Mouse (Mus musculus) lung, postnatal 0 days (tissue): Measurements from ENCODE around the gene 4931428F04Rik. TPM values are rescaled to one million over a fixed set of nuclear protein-coding genes. Genes with fewer than 3 reads are reported as not detected.

Source experiments
- ATAC-seq: fragments of 200-750 bp; cut with Nextera tagmentation; 2 replicates; pipeline ENCODE4 v1.8.0; 2017; ENCODE audit warnings: moderate library complexity
- DNase-seq: peaks from one replicate; pipeline ENCODE4 v3.0.0-alpha.2; 2016; ENCODE audit warnings: low spot score
- H3K27ac ChIP-seq: fragments of 300-500 bp; sonication (generic); 2 replicates; pipeline ENCODE4 v1.5.1; 2014; ENCODE audit warnings: antibody characterized with exemption, mild to moderate bottlenecking, low read length, mixed read lengths
- H3K27me3 ChIP-seq: fragments of 300-500 bp; sonication (generic); replicated peaks from 2 replicates; pipeline ENCODE4 v1.6.1; 2014; ENCODE audit warnings: low read length, mixed read lengths; ENCODE audit not compliant: insufficient read depth
- H3K36me3 ChIP-seq: fragments of 300-500 bp; sonication (generic); 2 replicates; pipeline ENCODE4 v1.6.1; 2014; ENCODE audit warnings: low read length, mixed read lengths; ENCODE audit not compliant: insufficient read depth
- H3K4me1 ChIP-seq: fragments of 300-500 bp; sonication (generic); 2 replicates; pipeline ENCODE4 v1.6.1; 2014; ENCODE audit warnings: antibody characterized with exemption, low read depth, low read length, mixed read lengths; ENCODE audit not compliant: insufficient read depth
- H3K4me2 ChIP-seq: fragments of 300-500 bp; sonication (generic); replicated peaks from 2 replicates; pipeline ENCODE4 v1.6.1; 2014; ENCODE audit warnings: low read depth, mild to moderate bottlenecking, low read length, moderate library complexity, mixed read lengths
- H3K4me3 ChIP-seq: fragments of 300-500 bp; sonication (generic); 2 replicates; pipeline ENCODE4 v1.5.1; 2014; ENCODE audit warnings: low read depth, low read length
- H3K9ac ChIP-seq: fragments of 300-500 bp; sonication (generic); replicated peaks from 2 replicates; pipeline ENCODE4 v1.6.1; 2014; ENCODE audit warnings: low read depth, mild to moderate bottlenecking
- H3K9me3 ChIP-seq: fragments of 300-500 bp; sonication (generic); 2 replicates; pipeline ENCODE4 v1.6.1; 2016; ENCODE audit warnings: low read length, mixed read lengths
- CTCF ChIP-seq: IDR thresholded peaks from 2 replicates; pipeline ENCODE4 v1.5.1; 2016; ENCODE audit warnings: antibody characterized with exemption, mild to moderate bottlenecking
- EP300 ChIP-seq: IDR thresholded peaks from 2 replicates; pipeline ENCODE4 v1.6.1; 2016; ENCODE audit warnings: antibody characterized with exemption, mild to moderate bottlenecking, control low read depth
- WGBS: fragments of 180-500 bp; shearing (Covaris S2); extraction: QIAGEN DNeasy Blood & Tissue Kit; methylation state at CpG from one replicate; pipeline ENCODE4 v1.1.7; 2014; 5-methylcytosine and 5-hydroxymethylcytosine counted together
- polyA plus RNA-seq: library from polyadenylated mRNA; unstranded; fragments of >200 nt; fragmentation: Nextera tagmentation; extraction: Ambion mirVana; gene quantifications from 2 replicates; pipeline ENCODE4 v1.2.1, GENCODE M21; 2015

Gene 4931428F04Rik
- polyA plus RNA-seq, 1 experiment from 2014 or later = 2.7 TPM

- no peaks in the 10 kb centered on the region for H3K27me3 ChIP-seq
- no peaks in the 10 kb centered on the region for H3K9me3 ChIP-seq
- ATAC-seq (no peak), DNase-seq (no peak)
- H3K4me3 ChIP-seq = no peak overlapping the region
- H3K9ac ChIP-seq = no peak overlapping the region
- no peak overlapping the region for H3K4me2 ChIP-seq
- peaks cover 7% of the 10 kb centered on the region; the same call in 1 of the 2 replicates for H3K4me1 ChIP-seq
- 86% methylated on average over 15 of the region's 15 CpGs for WGBS
- H3K36me3 ChIP-seq = peaks cover 30% of the 10 kb centered on the region
- TF ChIP-seq EP300 (no peak), CTCF (no peak)
- no peak overlapping the region for H3K27ac ChIP-seq
Observed at GRCm38 (mm10) chr8:105309142-105309847, 19.6 kb upstream of the 4931428F04Rik start.

DNA sequence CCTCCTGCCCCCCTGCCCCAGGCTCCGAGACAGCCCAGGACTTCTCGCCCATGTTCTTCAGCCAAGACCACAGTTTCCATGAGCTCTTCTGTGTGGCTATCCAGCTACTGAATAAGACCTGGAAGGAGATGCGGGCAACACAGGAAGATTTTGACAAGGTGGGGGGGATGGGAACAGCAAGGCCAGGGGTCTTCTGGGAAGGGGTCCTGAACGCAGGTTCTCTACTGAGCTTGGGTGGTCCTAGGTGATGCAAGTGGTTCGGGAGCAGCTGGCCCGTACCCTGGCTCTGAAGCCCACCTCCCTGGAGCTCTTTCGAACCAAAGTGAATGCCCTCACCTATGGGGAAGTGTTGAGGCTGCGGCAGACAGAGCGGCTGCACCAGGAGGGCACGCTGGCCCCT, 18.8 kb upstream of the 4931428F04Rik start:
- Histone ChIP-seq H3K27me3 (no peaks in the 10 kb centered on the region), H3K36me3 (peaks cover 30% of the 10 kb centered on the region), H3K4me2 (no peak overlapping the region), H3K27ac (no peak overlapping the region), H3K9ac (no peak overlapping the region), H3K9me3 (no peaks in the 10 kb centered on the region), H3K4me3 (no peak overlapping the region), H3K4me1 (peaks cover 11% of the 10 kb centered on the region; the same call in 1 of the 2 replicates)
- TF ChIP-seq EP300 = no peak
- no peak for TF ChIP-seq CTCF
- DNase-seq (no peak), ATAC-seq (no peak)
- 90% methylated on average over 10 of the region's 10 CpGs for WGBS

DNA sequence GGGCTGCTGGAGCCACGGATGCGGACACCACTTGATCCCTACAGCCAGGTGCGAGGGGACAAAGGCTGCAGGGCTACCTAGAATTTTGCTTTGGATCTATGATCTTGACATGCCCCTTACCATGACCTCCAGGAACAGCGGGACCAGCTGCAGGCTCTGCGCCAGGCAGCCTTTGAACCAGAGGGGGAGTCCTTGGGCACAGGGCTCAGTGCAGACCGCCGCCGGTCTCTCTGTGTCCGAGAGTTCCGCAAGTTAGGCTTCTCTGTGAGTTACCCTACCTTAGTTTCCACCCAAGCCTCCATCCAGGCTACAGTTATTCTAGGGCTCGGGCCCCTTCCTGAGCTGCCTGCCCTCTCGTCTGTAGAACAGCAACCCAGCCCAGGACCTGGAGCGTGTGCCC, 18.0 kb upstream of the 4931428F04Rik start:
- Histone ChIP-seq H3K4me3 (no peak overlapping the region), H3K4me1 (peaks cover 11% of the 10 kb centered on the region; the same call in 1 of the 2 replicates), H3K27ac (no peak overlapping the region), H3K27me3 (no peaks in the 10 kb centered on the region), H3K9ac (no peak overlapping the region), H3K36me3 (peaks cover 24% of the 10 kb centered on the region), H3K9me3 (no peaks in the 10 kb centered on the region), H3K4me2 (no peak overlapping the region)
- no peak for DNase-seq
- WGBS = 93% methylated on average over 13 of the region's 13 CpGs
- TF ChIP-seq EP300 (no peak), CTCF (no peak)
- no peak for ATAC-seq

GRCm38 (mm10) chr8:105306146-105306691, 16.6 kb upstream of the 4931428F04Rik start:
- H3K4me1 ChIP-seq = peaks cover 11% of the 10 kb centered on the region; the same call in 1 of the 2 replicates
- H3K9ac ChIP-seq = no peak overlapping the region
- 24% methylated on average over 5 of the region's 5 CpGs for WGBS
- H3K27me3 ChIP-seq = no peaks in the 10 kb centered on the region
- peak overlapping the region; percentile 33 for H3K4me3 ChIP-seq
- H3K4me2 ChIP-seq = peak overlapping the region; percentile 59
- no peak for TF ChIP-seq EP300
- peak; percentile 39 for TF ChIP-seq CTCF
- no peaks in the 10 kb centered on the region for H3K9me3 ChIP-seq
- H3K27ac ChIP-seq = peak overlapping the region; percentile 87
- DNase-seq (no peak), ATAC-seq (peak; percentile 2; the same call in 1 of the 2 replicates)
- H3K36me3 ChIP-seq = peaks cover 27% of the 10 kb centered on the region

DNA sequence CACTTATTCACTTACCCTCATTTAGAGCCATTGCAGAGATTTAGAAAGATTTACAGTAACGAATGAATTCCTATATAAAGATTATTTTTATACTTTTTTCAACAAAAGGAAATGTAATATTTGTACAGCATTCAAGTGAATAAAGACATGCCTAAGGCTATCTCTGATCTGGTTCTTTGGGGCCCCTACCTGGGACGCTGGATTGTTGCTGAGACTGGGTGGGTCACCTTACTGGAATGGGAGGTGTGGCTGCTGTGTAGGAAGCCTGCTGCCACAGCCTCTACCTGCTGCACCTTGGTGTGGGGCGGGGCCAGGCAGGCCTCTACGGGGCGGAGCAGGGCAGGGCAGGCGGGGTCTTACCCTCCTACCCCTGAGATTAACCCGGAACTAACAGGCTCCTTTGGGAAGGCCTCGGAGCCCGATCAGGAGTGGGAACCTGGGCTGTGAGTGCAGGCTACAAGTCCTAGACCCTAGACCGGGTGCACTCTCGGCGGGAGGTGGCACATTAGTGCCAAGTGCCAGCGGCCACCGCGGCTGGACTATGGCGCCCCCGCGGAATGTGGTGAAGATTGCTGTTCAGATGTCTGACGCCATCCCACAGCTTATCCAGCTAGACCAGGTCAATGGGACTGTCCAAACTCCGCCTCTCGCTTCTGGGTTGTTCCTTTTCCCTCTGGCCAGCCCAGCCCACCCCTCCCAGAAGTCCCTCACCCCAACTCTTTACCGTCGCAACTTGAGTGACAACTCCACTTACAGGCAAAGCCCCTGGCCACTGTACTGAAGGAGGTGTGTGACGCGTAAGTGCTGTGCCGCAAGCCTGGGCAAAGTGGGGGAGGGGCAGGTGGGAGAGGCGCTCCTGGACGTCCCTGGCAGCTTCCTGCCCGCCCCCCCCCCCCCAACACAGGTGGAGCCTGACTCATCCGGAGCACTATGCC, 15.8 kb upstream of the 4931428F04Rik start, which contains the start of gene Elmo3:
Gene Elmo3 (plus strand): TSS at position 391 of the 935 bp plus-strand sequence.
- Histone ChIP-seq H3K9me3 (no peaks in the 10 kb centered on the region), H3K36me3 (peaks cover 30% of the 10 kb centered on the region), H3K27me3 (no peaks in the 10 kb centered on the region), H3K9ac (0 out of 2 replicates have a peak within 1 kb of the TSS, but pooled peaks have one; percentile 16), H3K4me2 (peak within 1 kb of the TSS; percentile 59), H3K27ac (peak within 1 kb of the TSS; percentile 87), H3K4me1 (peaks cover 11% of the 10 kb centered on the region; the same call in 1 of the 2 replicates), H3K4me3 (peak within 1 kb of the TSS; percentile 33)
- DNase-seq (peak; percentile 91), ATAC-seq (peak; percentile 93)
- WGBS = 7% methylated on average over 28 of the region's 30 CpGs
- TF ChIP-seq CTCF (peak; percentile 29; the same call in 1 of the 2 replicates), EP300 (no peak)
